Mouse (Mus musculus): Measurements from ENCODE around the gene Slc1a6. TPM values are rescaled to one million over a fixed set of nuclear protein-coding genes. Genes with fewer than 3 reads are reported as not detected.

Slc1a6 gene
- polyA plus RNA-seq (2012; rRNA removed) = 12.9 and 18.2 TPM in 2 replicates

DNA sequence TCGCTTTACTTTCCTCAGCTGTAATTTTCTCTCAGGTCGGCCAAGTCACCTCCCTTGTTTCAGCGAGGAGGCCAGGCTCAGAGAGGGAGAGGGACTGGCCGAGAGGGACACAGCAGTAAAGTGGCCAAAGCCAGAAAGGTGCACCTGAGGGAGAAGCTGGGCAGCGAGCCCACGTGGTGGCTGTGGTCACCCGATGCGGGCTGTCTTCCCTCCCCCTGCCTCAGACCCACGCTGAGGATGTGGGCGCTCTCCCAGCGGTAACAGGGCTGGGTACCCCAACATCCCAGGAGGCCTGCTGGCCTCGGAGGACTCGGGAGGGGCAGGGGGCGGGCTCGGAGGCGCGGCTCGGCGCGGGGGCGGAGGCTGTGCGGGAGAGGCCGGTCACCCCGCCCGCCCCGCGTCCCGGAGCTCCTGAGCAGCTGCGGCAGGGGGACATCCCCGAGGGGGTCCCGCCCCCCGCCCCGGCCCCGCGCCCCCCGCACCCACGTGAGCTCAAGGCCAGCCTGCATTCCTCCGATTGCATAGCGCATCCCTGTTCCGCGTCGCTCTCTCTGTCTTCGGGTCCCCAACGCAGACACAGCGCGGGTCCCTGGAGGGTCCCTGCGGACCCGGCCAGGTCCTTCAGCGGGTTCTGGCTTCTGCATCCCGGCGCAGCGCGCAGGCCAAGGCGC lies at the start of gene Slc1a6:
Gene Slc1a6, plus strand, starts transcription at position 516 of the 671 bp plus-strand sequence.
- DNase-seq (ENCODE audit: low read depth) = peak; percentile 38
- TF ChIP-seq POLR2A (IDR thresholded peaks at IDR 0.05; ENCODE audit: borderline replicate concordance, extremely low read depth, insufficient read depth, insufficient read length, poor library complexity, severe bottlenecking) = no peak
- no peak for TF ChIP-seq CTCF (IDR thresholded peaks at IDR 0.05; ENCODE audit: borderline replicate concordance, extremely low read depth, insufficient read depth, insufficient read length)

DNA sequence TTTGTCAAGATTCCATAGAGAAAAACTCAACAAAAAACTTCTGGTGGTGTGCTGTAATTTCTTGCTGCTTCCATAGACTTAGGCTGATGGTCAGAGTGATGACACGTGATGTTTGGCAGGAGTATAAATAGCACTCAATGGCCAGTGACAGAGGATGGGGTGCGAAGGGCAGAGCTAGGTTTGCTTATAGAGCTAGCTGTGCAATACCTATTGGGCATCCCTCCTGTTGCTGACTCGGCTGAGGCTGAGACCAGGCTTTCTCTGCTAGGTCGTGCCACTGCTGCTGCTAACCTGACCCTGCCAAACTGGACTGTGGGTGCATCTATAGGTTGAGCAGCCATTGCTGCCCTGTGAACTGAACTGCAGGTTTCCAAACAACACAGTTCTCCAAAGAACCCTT lies 40.5 kb upstream of the Slc1a6 start:
- DNase-seq (ENCODE audit: low read depth) = no peak
- TF ChIP-seq POLR2A (IDR thresholded peaks at IDR 0.05; ENCODE audit: borderline replicate concordance, extremely low read depth, insufficient read depth, insufficient read length, poor library complexity, severe bottlenecking) (no peak), CTCF (IDR thresholded peaks at IDR 0.05; ENCODE audit: borderline replicate concordance, extremely low read depth, insufficient read depth, insufficient read length) (no peak)

DNA sequence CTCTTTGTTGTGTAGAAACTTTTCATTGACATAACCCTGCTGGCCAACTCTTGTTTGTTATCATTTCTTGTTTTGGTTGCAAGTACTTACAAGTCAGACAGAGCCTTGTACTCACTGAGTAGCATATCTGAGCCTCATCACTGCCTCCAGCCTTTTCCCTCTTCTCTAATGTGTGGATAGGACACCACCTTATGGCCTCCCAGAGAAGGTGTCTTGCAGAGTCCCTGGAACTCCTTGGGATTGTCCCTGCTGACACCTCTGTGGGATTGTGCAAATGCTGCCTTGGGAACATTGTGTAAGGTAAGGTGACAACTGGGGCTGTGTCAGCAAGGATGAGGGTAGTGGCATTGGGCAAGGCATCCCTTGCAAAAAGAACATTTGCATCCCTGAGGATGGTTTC lies 36.6 kb upstream of the Slc1a6 start:
- no peak for TF ChIP-seq CTCF (IDR thresholded peaks at IDR 0.05; ENCODE audit: borderline replicate concordance, extremely low read depth, insufficient read depth, insufficient read length)
- TF ChIP-seq POLR2A (IDR thresholded peaks at IDR 0.05; ENCODE audit: borderline replicate concordance, extremely low read depth, insufficient read depth, insufficient read length, poor library complexity, severe bottlenecking) = no peak
- no peak for DNase-seq (ENCODE audit: low read depth)

DNA sequence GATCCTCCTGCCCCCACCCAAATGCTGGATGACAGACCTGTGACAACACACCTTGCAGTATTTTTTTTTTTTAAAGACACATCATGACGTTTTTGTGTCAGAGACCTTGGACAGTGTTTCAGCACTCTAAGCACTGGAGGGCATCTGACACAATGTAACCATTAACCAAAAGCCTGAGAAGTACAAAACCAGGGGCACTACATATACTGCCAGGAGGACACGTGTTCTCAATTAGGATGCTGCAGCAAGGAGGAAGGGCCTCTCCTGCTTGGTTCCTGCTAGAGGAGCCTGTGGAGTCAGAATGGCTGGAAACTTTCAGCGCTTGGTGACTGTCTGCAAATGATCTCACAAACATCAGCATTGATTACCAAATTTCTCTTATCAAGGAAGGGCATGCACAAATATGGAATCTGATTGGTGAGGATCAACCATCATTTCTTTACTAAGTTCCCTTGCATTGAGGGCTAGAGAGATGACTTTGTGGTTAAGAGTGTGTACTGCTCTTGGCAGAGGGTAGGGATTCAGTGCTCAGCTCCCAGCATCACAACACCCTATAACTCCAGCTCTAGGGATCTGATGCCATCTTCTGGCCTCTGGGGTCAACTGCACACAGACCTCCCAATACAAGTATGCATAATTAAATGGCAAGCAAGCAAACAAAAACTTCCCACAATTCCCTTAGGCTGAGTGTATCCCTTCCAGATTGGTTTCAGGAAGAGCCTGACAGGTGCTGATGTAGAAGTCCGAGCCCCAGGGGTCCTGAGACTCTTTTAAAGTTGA lies 34.7 kb upstream of the Slc1a6 start:
- TF ChIP-seq POLR2A (IDR thresholded peaks at IDR 0.05; ENCODE audit: borderline replicate concordance, extremely low read depth, insufficient read depth, insufficient read length, poor library complexity, severe bottlenecking) = no peak
- TF ChIP-seq CTCF (IDR thresholded peaks at IDR 0.05; ENCODE audit: borderline replicate concordance, extremely low read depth, insufficient read depth, insufficient read length) = peak; percentile 33; the same call in 1 of the 2 replicates

DNA sequence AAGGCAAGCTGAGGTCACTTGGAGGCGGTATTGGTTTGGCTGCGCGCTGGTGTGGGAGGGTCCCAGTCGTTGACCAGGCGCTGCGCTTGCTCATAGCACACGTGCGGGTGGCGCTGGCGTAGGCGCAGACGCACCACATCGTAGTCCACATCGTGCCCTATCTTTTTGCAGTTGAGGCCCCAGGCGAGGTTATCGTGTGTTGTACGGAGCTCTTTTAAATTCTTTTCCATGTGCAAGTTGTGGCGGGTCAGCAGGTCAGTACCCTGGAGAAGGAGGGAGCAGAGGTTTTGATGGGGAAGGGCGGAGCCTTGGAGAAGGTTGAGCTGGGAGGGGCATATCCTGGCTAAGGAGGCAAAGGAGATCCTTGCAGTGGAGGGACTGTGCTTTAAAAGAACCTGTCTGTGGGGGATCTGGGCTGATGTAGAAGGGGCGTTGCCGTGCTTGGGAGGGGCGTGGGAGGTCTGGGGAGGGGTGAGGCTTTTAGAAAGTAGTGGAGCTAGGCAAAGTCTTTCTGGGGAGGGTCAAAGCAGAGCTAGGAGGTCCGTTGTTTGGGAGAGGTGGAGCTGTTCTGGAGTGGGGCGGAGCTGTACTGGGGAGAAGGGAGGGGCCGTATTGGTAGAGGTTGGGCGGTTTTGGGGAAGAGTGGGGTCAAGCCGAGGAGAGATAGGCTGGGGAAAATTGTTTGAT lies 33.1 kb upstream of the Slc1a6 start:
- DNase-seq (ENCODE audit: low read depth) = peak; percentile 67
- no peak for TF ChIP-seq POLR2A (IDR thresholded peaks at IDR 0.05; ENCODE audit: borderline replicate concordance, extremely low read depth, insufficient read depth, insufficient read length, poor library complexity, severe bottlenecking)
- no peak for TF ChIP-seq CTCF (IDR thresholded peaks at IDR 0.05; ENCODE audit: borderline replicate concordance, extremely low read depth, insufficient read depth, insufficient read length)

More for the DNA sequence above, 34.7 kb upstream of the Slc1a6 start:
- DNase-seq (ENCODE audit: low read depth) = no peak

DNA sequence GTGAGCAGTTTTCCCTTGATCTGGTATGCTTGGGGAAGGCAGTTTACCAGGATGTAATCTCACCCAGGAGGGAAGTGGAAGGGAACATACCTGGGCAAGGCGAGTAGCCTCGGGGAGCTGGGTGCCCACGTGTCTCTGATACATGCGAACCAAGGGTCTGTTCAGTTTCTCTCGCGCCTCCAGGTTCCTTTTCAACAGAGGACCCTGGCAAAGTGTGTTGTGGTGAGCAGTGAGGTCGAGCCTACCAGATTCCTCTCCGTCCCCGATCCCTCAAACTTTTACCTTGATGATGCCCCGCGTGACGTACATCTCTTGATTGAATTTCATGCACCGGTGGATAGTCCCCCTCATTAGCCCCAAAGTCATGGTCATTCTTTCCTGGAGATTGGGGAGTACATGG lies 32.1 kb upstream of the Slc1a6 start:
- DNase-seq (ENCODE audit: low read depth) = no peak
- TF ChIP-seq CTCF (IDR thresholded peaks at IDR 0.05; ENCODE audit: borderline replicate concordance, extremely low read depth, insufficient read depth, insufficient read length) (no peak), POLR2A (IDR thresholded peaks at IDR 0.05; ENCODE audit: borderline replicate concordance, extremely low read depth, insufficient read depth, insufficient read length, poor library complexity, severe bottlenecking) (no peak)

DNA sequence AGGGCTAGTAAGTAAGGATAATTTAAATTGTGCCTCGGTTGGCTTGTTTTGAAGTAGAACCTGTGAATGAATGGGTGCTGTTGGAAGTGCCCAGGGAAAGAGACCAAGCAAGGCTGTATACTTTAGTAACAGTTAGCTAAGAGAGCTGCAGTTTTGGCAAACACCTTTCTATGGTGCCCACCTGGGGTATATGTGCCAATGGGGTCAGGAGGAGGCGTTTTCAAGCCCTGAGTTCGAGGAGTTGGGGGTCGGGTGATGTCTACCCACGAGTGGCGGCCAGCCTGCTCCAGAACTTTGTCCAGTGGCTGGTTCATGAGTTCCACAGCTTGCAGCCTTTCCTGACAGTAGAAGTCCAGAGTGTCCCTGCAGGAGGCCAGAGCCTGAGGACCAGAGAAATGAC lies 31.4 kb upstream of the Slc1a6 start:
- TF ChIP-seq POLR2A (IDR thresholded peaks at IDR 0.05; ENCODE audit: borderline replicate concordance, extremely low read depth, insufficient read depth, insufficient read length, poor library complexity, severe bottlenecking) (no peak), CTCF (IDR thresholded peaks at IDR 0.05; ENCODE audit: borderline replicate concordance, extremely low read depth, insufficient read depth, insufficient read length) (no peak)
- DNase-seq (ENCODE audit: low read depth) = no peak

DNA sequence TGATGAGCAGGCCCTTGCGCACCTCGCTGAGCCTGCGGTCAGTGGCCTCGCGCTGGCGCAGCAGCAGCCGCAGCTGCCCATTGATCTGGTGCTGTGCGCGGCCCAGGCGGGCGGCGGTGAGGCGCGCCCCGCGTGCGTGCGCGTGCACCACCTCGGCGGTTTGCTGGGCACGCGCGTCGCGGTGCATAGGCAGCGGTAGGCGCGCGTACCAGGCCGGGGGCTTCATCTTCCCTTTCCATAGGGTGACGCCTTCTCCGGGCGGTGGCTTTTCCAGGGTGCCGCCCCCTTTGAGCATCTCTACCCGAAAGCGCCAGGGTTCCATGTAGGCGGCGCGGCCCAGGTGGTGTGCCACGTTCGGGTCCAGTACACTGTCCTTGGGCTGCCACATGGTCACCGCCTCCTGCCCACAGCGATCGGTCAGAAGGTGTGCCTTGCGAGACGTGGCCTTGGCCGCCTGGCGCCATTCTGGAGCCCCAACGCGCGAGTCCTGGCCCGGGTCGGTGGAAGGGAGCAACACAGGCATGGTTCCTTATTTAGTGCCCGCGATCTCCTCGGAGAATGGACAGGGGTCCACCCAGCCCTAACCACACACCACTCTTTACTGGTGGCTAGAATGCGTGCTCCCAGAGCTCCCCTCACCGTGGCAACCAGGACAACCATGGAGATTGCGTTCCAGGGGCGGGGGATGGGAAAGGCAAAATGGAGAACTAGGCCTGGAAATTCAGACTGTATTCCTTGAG lies 27.7 kb upstream of the Slc1a6 start, which contains the start of gene Ccdc105:
Gene Ccdc105, minus strand, starts transcription at position 614 of the 740 bp plus-strand sequence.
- TF ChIP-seq CTCF (IDR thresholded peaks at IDR 0.05; ENCODE audit: borderline replicate concordance, extremely low read depth, insufficient read depth, insufficient read length) (peak; percentile 2; the same call in 1 of the 2 replicates), POLR2A (IDR thresholded peaks at IDR 0.05; ENCODE audit: borderline replicate concordance, extremely low read depth, insufficient read depth, insufficient read length, poor library complexity, severe bottlenecking) (peak; percentile 96)
- peak; percentile 96 for DNase-seq (ENCODE audit: low read depth)

DNA sequence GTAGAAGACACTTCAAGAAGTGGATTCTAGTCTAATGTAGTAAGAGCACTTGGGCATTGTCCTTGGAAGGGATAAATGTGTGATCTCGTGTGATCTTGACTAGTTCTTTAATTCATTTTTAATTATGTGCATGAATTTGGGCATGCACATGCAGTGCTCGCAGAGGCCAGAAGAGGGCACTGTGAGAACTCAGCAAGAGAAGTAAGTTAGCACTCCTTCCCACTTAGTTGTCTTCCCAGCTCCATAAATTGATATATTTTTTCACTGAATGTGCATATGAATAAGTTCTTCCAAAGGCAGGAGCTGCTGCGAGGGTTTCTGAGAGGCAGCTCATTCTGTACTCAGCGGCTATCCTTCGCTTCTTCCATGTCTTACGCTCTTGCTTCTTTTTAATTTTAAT lies 24.3 kb upstream of the Slc1a6 start:
- TF ChIP-seq POLR2A (IDR thresholded peaks at IDR 0.05; ENCODE audit: borderline replicate concordance, extremely low read depth, insufficient read depth, insufficient read length, poor library complexity, severe bottlenecking) (no peak), CTCF (IDR thresholded peaks at IDR 0.05; ENCODE audit: borderline replicate concordance, extremely low read depth, insufficient read depth, insufficient read length) (peak; percentile 85)
- peak; percentile 87 for DNase-seq (ENCODE audit: low read depth)

DNA sequence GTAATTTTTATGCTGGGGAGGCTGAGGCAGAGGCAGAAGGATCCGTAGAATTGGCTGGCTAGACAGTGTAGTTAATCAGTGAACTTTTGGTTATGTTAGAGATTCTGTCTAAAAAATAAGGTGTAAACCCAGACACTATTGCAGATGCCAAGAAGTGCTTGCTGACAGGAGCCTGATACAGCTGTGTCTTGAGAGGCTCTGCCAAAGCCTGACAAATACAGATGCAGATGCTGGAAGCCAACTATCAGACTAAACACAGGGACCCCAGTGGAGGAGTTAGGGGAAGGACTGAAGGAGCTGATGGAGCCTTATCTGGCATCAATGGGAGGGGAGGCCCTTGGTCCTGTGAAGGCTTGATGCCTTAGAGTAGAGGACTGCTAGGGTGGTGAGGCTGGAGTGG lies 14.7 kb upstream of the Slc1a6 start:
- TF ChIP-seq POLR2A (IDR thresholded peaks at IDR 0.05; ENCODE audit: borderline replicate concordance, extremely low read depth, insufficient read depth, insufficient read length, poor library complexity, severe bottlenecking) (no peak), CTCF (IDR thresholded peaks at IDR 0.05; ENCODE audit: borderline replicate concordance, extremely low read depth, insufficient read depth, insufficient read length) (no peak)

More for the DNA sequence above, 14.7 kb upstream of the Slc1a6 start:
- DNase-seq (ENCODE audit: low read depth) = no peak
